Mouse (Mus musculus) forebrain, embryonic 12.5 days (tissue): ENCODE measurements around the gene Ccnb2. TPM values are rescaled to one million over a fixed set of nuclear protein-coding genes. Genes with fewer than 3 reads are reported as not detected.
A peak's percentile ranks its signal among the peaks of the same experiment; 100 is the strongest.

Source experiments
- ATAC-seq: fragments of 200-750 bp; cut with Nextera tagmentation; 2 replicates; pipeline ENCODE4 v1.8.0; 2017; ENCODE audit warnings: moderate TSS enrichment; ENCODE audit not compliant: low FRiP score
- H3K27ac ChIP-seq: fragments of 300-500 bp; sonication (generic); 2 replicates; pipeline ENCODE4 v1.5.1; 2016; ENCODE audit warnings: mild to moderate bottlenecking
- H3K27me3 ChIP-seq: fragments of 300-500 bp; sonication (generic); 2 replicates; pipeline ENCODE4 v1.6.1; 2016; ENCODE audit warnings: mild to moderate bottlenecking
- H3K36me3 ChIP-seq: fragments of 300-500 bp; sonication (generic); replicated peaks from 2 replicates; pipeline ENCODE4 v1.6.1; 2016; ENCODE audit warnings: mild to moderate bottlenecking
- H3K4me1 ChIP-seq: fragments of 300-500 bp; sonication (generic); 2 replicates; pipeline ENCODE4 v1.6.1; 2016
- H3K4me2 ChIP-seq: fragments of 300-500 bp; sonication (generic); 2 replicates; pipeline ENCODE4 v1.6.1; 2016; ENCODE audit warnings: mild to moderate bottlenecking, moderate library complexity
- H3K4me3 ChIP-seq: fragments of 300-500 bp; sonication (generic); replicated peaks from 2 replicates; pipeline ENCODE4 v1.5.1; 2016; ENCODE audit warnings: mild to moderate bottlenecking
- H3K9ac ChIP-seq: fragments of 300-500 bp; sonication (generic); 2 replicates; pipeline ENCODE4 v1.6.1; 2016; ENCODE audit warnings: mild to moderate bottlenecking
- H3K9me3 ChIP-seq: fragments of 300-500 bp; sonication (generic); 2 replicates; pipeline ENCODE4 v1.6.1; 2016
- WGBS: fragments of 180-500 bp; shearing (Covaris S2); methylation state at CpG from one replicate; pipeline ENCODE4 v1.1.7; 2016; 5-methylcytosine and 5-hydroxymethylcytosine counted together
- microRNA-seq: library from miRNA; unstranded; fragments of <30 nt; microRNA quantifications from one replicate; pipeline ENCODE4, GENCODE M21; 2017
- polyA plus RNA-seq: library from polyadenylated mRNA; unstranded; fragments of >200 nt; fragmentation: Nextera tagmentation; extraction: Ambion mirVana; gene quantifications from 2 replicates; pipeline ENCODE4 v1.2.1, GENCODE M21; 2016

Ccnb2 gene
- polyA plus RNA-seq, 1 experiment from 2014 or later: 174 TPM

- 85% methylated on average over 7 of the region's 7 CpGs for WGBS
- Histone ChIP-seq H3K4me1 (no peaks in the 10 kb centered on the region), H3K27me3 (no peaks in the 10 kb centered on the region), H3K4me3 (no peak overlapping the region), H3K9me3 (no peaks in the 10 kb centered on the region), H3K9ac (no peak overlapping the region), H3K27ac (no peak overlapping the region), H3K4me2 (no peak overlapping the region), H3K36me3 (0 out of 2 replicates have a peak, but pooled peaks cover 4% of the 10 kb centered on the region)
- no peak for ATAC-seq
Measured at GRCm38 (mm10) chr9:70379502-70380467, 41.6 kb downstream of the Ccnb2 start.

- Histone ChIP-seq H3K27me3 (no peaks in the 10 kb centered on the region), H3K4me1 (no peaks in the 10 kb centered on the region), H3K27ac (no peak overlapping the region), H3K36me3 (peaks cover 8% of the 10 kb centered on the region; the same call in 1 of the 2 replicates), H3K9ac (no peak overlapping the region), H3K9me3 (no peaks in the 10 kb centered on the region), H3K4me3 (no peak overlapping the region), H3K4me2 (no peak overlapping the region)
- no peak for ATAC-seq
- WGBS: 80% methylated on average over 5 of the region's 5 CpGs
Measured at GRCm38 (mm10) chr9:70371638-70372037, 49.7 kb downstream of the Ccnb2 start.

- H3K4me1 ChIP-seq: no peaks in the 10 kb centered on the region
- WGBS: 92% methylated on average over 6 of the region's 6 CpGs
- no peaks in the 10 kb centered on the region for H3K9me3 ChIP-seq
- H3K27ac ChIP-seq: no peak overlapping the region
- peaks cover 8% of the 10 kb centered on the region; the same call in 1 of the 2 replicates for H3K36me3 ChIP-seq
- no peaks in the 10 kb centered on the region for H3K27me3 ChIP-seq
- H3K4me3 ChIP-seq: no peak overlapping the region
- no peak overlapping the region for H3K4me2 ChIP-seq
- no peak overlapping the region for H3K9ac ChIP-seq
- no peak for ATAC-seq
Measured at GRCm38 (mm10) chr9:70366898-70367297, 54.4 kb downstream of the Ccnb2 start.

- WGBS: 87% methylated on average over 2 of the region's 2 CpGs
- Histone ChIP-seq H3K9me3 (no peaks in the 10 kb centered on the region), H3K9ac (no peak overlapping the region), H3K36me3 (peaks cover 8% of the 10 kb centered on the region; the same call in 1 of the 2 replicates), H3K4me2 (no peak overlapping the region), H3K4me1 (no peaks in the 10 kb centered on the region), H3K27me3 (no peaks in the 10 kb centered on the region), H3K4me3 (no peak overlapping the region), H3K27ac (no peak overlapping the region)
- no peak for ATAC-seq
Measured at GRCm38 (mm10) chr9:70365915-70366314, 55.4 kb downstream of the Ccnb2 start.

- no peak overlapping the region for H3K4me2 ChIP-seq
- H3K36me3 ChIP-seq: peaks cover 7% of the 10 kb centered on the region; the same call in 1 of the 2 replicates
- ATAC-seq: no peak
- no peak overlapping the region for H3K9ac ChIP-seq
- H3K4me1 ChIP-seq: no peaks in the 10 kb centered on the region
- no peaks in the 10 kb centered on the region for H3K9me3 ChIP-seq
- no peak overlapping the region for H3K4me3 ChIP-seq
- no peak overlapping the region for H3K27ac ChIP-seq
- no peaks in the 10 kb centered on the region for H3K27me3 ChIP-seq
- 88% methylated on average over 8 of the region's 8 CpGs for WGBS
Measured at GRCm38 (mm10) chr9:70364741-70365140, 56.6 kb downstream of the Ccnb2 start.

- Histone ChIP-seq H3K27ac (no peak overlapping the region), H3K4me1 (no peaks in the 10 kb centered on the region), H3K9ac (no peak overlapping the region), H3K27me3 (no peaks in the 10 kb centered on the region), H3K4me3 (no peak overlapping the region), H3K9me3 (peaks cover 6% of the 10 kb centered on the region; the same call in 1 of the 2 replicates), H3K36me3 (peaks cover 5% of the 10 kb centered on the region; the same call in 1 of the 2 replicates), H3K4me2 (no peak overlapping the region)
- WGBS: 88% methylated on average over 2 of the region's 2 CpGs
- ATAC-seq: no peak
Measured at GRCm38 (mm10) chr9:70359402-70360131, 61.8 kb downstream of the Ccnb2 start.

Small RNA genes within 50 kb of the gene (microRNA-seq; reads per million reads assigned to microRNA genes)
- gene Mir5626: 11.2 reads per million, percentile 28 among the genes with 10 or more reads in this experiment

Other genes with a start within 250 kb of the Ccnb2 start
- 10.3 and 11.3 TPM in 2 replicates for gene Myo1e, start 214.2 kb downstream of the Ccnb2 start, polyA plus RNA-seq
- gene Rnf111, start 82.2 kb upstream of the Ccnb2 start, polyA plus RNA-seq: 43.0 and 45.8 TPM in 2 replicates
- gene Sltm, start 121.2 kb upstream of the Ccnb2 start, polyA plus RNA-seq: 79.7 and 85.8 TPM in 2 replicates
- 0.47 and 0.85 TPM in 2 replicates for gene Gm10642, start 234.7 kb upstream of the Ccnb2 start, polyA plus RNA-seq
- 13.4 and 13.7 TPM in 2 replicates for gene Mindy2, start 235.6 kb upstream of the Ccnb2 start, polyA plus RNA-seq